Mouse (Mus musculus) midbrain, embryonic 10.5 days (tissue): Measurements from ENCODE around the gene Dcaf15. TPM values are rescaled to one million over a fixed set of nuclear protein-coding genes. Genes with fewer than 3 reads are reported as not detected.

Source experiments
- DNase-seq: peaks from one replicate; pipeline ENCODE4 v3.0.0-alpha.2; 2017; ENCODE audit warnings: low spot score
- H3K27ac ChIP-seq: fragments of 300-500 bp; sonication (generic); replicated peaks from 2 replicates; pipeline ENCODE4 v1.5.1; 2016; ENCODE audit warnings: mild to moderate bottlenecking
- H3K27me3 ChIP-seq: fragments of 300-500 bp; sonication (generic); 2 replicates; pipeline ENCODE4 v1.6.1; 2016; ENCODE audit warnings: low read depth, mild to moderate bottlenecking; ENCODE audit not compliant: poor library complexity, severe bottlenecking
- H3K36me3 ChIP-seq: fragments of 300-500 bp; sonication (generic); 2 replicates; pipeline ENCODE4 v1.6.1; 2016; ENCODE audit warnings: mild to moderate bottlenecking, moderate library complexity
- H3K4me1 ChIP-seq: fragments of 300-500 bp; sonication (generic); 2 replicates; pipeline ENCODE4 v1.6.1; 2016
- H3K4me3 ChIP-seq: fragments of 300-500 bp; sonication (generic); 2 replicates; pipeline ENCODE4 v1.5.1; 2016; ENCODE audit warnings: mild to moderate bottlenecking, moderate library complexity
- H3K9me3 ChIP-seq: fragments of 300-500 bp; sonication (generic); replicated peaks from 2 replicates; pipeline ENCODE4 v1.6.1; 2016; ENCODE audit warnings: mild to moderate bottlenecking
- WGBS: fragments of 180-500 bp; shearing (Covaris S2); methylation state at CpG from one replicate; pipeline ENCODE4 v1.1.7; 2016; 5-methylcytosine and 5-hydroxymethylcytosine counted together
- microRNA counts: library from miRNA; unstranded; fragments of <30 nt; microRNA quantifications from one replicate; lab custom pipeline; 2017
- microRNA-seq: library from miRNA; unstranded; fragments of <30 nt; microRNA quantifications from one replicate; pipeline ENCODE4, GENCODE M21; 2017
- polyA plus RNA-seq: library from polyadenylated mRNA; unstranded; fragments of >200 nt; fragmentation: Nextera tagmentation; extraction: Ambion mirVana; gene quantifications from 2 replicates; pipeline ENCODE4 v1.2.1, GENCODE M21; 2016

The Dcaf15 gene
- polyA plus RNA-seq, 1 experiment from 2014 or later = 16.3 TPM

- no peak overlapping the region for H3K4me3 ChIP-seq
- DNase-seq = no peak
- 91% methylated on average over 2 of the region's 2 CpGs for WGBS
These were observed 45.3 kb downstream of the Dcaf15 start for GRCm38 (mm10) chr8:84059226-84059625.

DNA sequence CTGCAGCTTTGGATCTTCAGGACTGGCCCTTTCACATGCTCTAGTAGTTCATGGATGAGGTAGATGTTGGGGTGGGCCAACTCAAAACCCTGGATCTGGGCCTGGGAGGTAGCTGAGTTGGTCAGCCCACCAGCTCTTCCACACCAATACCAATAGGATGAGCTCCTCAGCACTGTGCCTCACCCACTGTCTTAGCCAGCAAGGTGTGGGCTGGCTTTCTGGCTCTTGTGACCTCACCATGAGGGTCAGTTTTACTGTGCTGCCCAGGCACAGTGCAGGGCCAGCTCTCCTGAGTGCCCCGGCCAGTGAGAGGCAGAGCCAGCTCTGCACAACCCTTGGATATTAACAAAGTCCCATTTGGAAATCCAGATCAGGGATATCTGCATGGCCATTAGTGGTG, 46.7 kb downstream of the Dcaf15 start:
- H3K9me3 ChIP-seq = no peaks in the 10 kb centered on the region
- no peaks in the 10 kb centered on the region for H3K4me1 ChIP-seq
- H3K27me3 ChIP-seq = no peaks in the 10 kb centered on the region
- H3K4me3 ChIP-seq = no peak overlapping the region
- WGBS = 87% methylated on average over 1 of the region's 1 CpGs
- DNase-seq = no peak
- H3K27ac ChIP-seq = no peak overlapping the region
- no peaks in the 10 kb centered on the region for H3K36me3 ChIP-seq

More at GRCm38 (mm10) chr8:84059226-84059625, 45.3 kb downstream of the Dcaf15 start:
- Histone ChIP-seq H3K4me1 (0 out of 2 replicates have a peak, but pooled peaks cover 2% of the 10 kb centered on the region), H3K36me3 (no peaks in the 10 kb centered on the region), H3K27me3 (no peaks in the 10 kb centered on the region), H3K9me3 (no peaks in the 10 kb centered on the region), H3K27ac (no peak overlapping the region)

DNA sequence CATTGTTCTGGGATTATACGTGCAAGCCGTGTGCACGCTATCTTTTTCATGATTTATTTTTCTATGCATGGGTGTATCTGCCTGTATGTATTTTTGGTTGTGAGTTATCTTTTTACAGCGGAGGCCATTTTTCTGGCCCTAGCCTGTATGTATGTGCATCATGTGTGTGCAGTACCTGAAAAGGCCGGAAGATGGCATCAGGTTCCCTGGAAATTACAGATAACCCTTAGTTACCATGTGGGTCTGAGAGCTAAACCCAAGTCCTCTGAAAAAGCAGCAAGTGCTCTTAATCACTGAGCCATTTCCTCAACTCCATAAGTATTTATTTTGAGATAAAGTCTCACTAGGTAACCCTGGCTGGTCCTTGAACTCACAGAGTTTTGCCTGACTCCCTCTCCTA, 51.3 kb downstream of the Dcaf15 start:
- 95% methylated on average over 5 of the region's 5 CpGs for WGBS
- H3K27ac ChIP-seq = no peak overlapping the region
- peaks cover 9% of the 10 kb centered on the region; the same call in 1 of the 2 replicates for H3K4me1 ChIP-seq
- no peaks in the 10 kb centered on the region for H3K9me3 ChIP-seq
- no peaks in the 10 kb centered on the region for H3K27me3 ChIP-seq
- H3K4me3 ChIP-seq = no peak overlapping the region
- no peak for DNase-seq
- no peaks in the 10 kb centered on the region for H3K36me3 ChIP-seq

DNA sequence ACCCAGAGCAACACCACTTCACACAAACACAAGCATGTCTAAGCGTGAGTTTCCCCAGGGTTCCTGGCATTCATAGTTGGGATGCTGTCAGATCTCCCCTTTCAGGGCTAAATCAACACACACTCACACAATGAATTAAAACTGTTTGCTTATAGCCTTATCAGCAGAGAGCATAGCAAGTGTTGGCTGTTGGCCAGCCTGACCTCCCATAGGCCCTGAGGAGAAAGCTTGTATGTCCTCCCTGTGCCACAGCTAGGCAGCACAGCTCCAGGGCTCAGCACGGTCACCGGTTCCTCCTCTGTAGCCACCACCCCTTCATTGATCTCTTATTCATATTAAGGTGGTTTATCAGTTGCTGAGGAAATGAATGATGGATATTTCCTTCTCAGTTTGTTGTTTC, 51.8 kb downstream of the Dcaf15 start:
- 89% methylated on average over 3 of the region's 3 CpGs for WGBS

DNA sequence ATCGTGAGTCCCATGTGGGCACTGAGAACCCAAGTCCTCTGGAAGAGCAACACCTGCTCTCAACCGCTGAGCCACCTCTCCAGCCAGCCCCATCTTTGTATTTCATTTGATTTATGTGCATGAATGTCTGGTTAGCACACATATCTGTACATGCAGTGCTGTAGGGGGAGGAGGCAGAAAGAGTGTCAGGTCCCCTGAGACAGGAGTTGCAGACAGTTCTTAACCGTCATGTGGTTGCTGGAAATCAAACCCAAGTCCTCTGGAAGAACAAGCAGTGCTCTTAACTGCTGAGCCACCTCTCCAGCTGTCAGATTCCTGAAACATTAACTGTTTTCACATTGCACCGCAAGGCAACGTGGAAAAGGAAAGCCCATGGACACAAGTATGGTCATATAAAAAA, 56.4 kb downstream of the Dcaf15 start:
- Histone ChIP-seq H3K27me3 (peaks cover 36% of the 10 kb centered on the region), H3K27ac (no peak overlapping the region), H3K4me3 (no peak overlapping the region), H3K9me3 (no peaks in the 10 kb centered on the region), H3K4me1 (peaks cover 19% of the 10 kb centered on the region), H3K36me3 (no peaks in the 10 kb centered on the region)
- DNase-seq = no peak
- WGBS = 83% methylated on average over 5 of the region's 5 CpGs

More for the DNA sequence above, 51.8 kb downstream of the Dcaf15 start:
- H3K36me3 ChIP-seq = no peaks in the 10 kb centered on the region
- peaks cover 9% of the 10 kb centered on the region; the same call in 1 of the 2 replicates for H3K4me1 ChIP-seq
- H3K9me3 ChIP-seq = no peaks in the 10 kb centered on the region
- no peak overlapping the region for H3K27ac ChIP-seq
- no peak for DNase-seq
- no peak overlapping the region for H3K4me3 ChIP-seq
- H3K27me3 ChIP-seq = no peaks in the 10 kb centered on the region

MicroRNA genes within 50 kb of the gene (microRNA counts, 519-probe panel; counts per million panel counts)
- microRNA mmu-miR-709 (lab: Ali Mortazavi, UCI) = 1,301 counts per million, percentile 2 among the panel's probes with 10 or more counts

Small RNA genes lying within 50 kb of the gene (microRNA-seq; reads per million reads assigned to microRNA genes)
- gene Mir709 = not detected

Other genes starting within 250 kb of the Dcaf15 start
- gene Adgrl1, start 204.7 kb downstream of the Dcaf15 start, polyA plus RNA-seq = 8.6 and 11.3 TPM in 2 replicates
- gene Gm10644, start 149.6 kb downstream of the Dcaf15 start, polyA plus RNA-seq = 0.94 and 1.0 TPM in 2 replicates
- 106 and 115 TPM in 2 replicates for gene Asf1b, start 149.3 kb downstream of the Dcaf15 start, polyA plus RNA-seq
- 169 and 178 TPM in 2 replicates for gene Prkaca, start 131.8 kb downstream of the Dcaf15 start, polyA plus RNA-seq
- 8.0 and 8.5 TPM in 2 replicates for gene Samd1, start 107.1 kb downstream of the Dcaf15 start, polyA plus RNA-seq
- 0.68 and 0.99 TPM in 2 replicates for gene 1700067K01Rik, start 103.3 kb downstream of the Dcaf15 start, polyA plus RNA-seq
- gene 2210011C24Rik, start 92.6 kb downstream of the Dcaf15 start, polyA plus RNA-seq = 0.20 and 0.67 TPM in 2 replicates
- 7.9 and 8.0 TPM in 2 replicates for gene Palm3, start 83.3 kb downstream of the Dcaf15 start, polyA plus RNA-seq
- 0.17 and 0.21 TPM in 2 replicates for gene Il27ra, start 62.2 kb downstream of the Dcaf15 start, polyA plus RNA-seq
- gene Rln3, start 59.8 kb downstream of the Dcaf15 start, polyA plus RNA-seq = 0.20 TPM in 1 of 2 replicates, not detected in the other
- gene Gm10643, start 39.6 kb downstream of the Dcaf15 start, polyA plus RNA-seq = 0.69 and 1.6 TPM in 2 replicates
- gene Rfx1, start 37.9 kb downstream of the Dcaf15 start, polyA plus RNA-seq = 7.7 and 8.6 TPM in 2 replicates
- gene Podnl1, start 21.2 kb upstream of the Dcaf15 start, polyA plus RNA-seq = 0.09 and 0.14 TPM in 2 replicates
- 14.0 and 18.1 TPM in 2 replicates for gene Cc2d1a, start 43.2 kb upstream of the Dcaf15 start, polyA plus RNA-seq
- gene 4930432K21Rik, start 43.3 kb upstream of the Dcaf15 start, polyA plus RNA-seq = 2.4 TPM in 2 replicates
- gene Nanos3, start 80.4 kb upstream of the Dcaf15 start, polyA plus RNA-seq = 3.0 and 5.6 TPM in 2 replicates
- gene Zswim4, start 132.3 kb upstream of the Dcaf15 start, polyA plus RNA-seq = 30.4 and 39.5 TPM in 2 replicates
- 363 and 389 TPM in 2 replicates for gene D8Ertd738e, start 145.0 kb upstream of the Dcaf15 start, polyA plus RNA-seq
- gene Mri1, start 152.6 kb upstream of the Dcaf15 start, polyA plus RNA-seq = 65.5 and 72.0 TPM in 2 replicates
- gene Ccdc130, start 165.6 kb upstream of the Dcaf15 start, polyA plus RNA-seq = 23.8 and 24.1 TPM in 2 replicates